Mouse (Mus musculus) mouse embryonic stem cell (cell line): ENCODE results near the gene Sestd1.

Source experiments
- in situ Hi-C, 2 experiments: fragments of 300-500 bp; cut with MboI; formaldehyde crosslinking; loops; 1 replicate in 1 of 2; 3 replicates in 1 of 2; pipeline ENCODE4 v1.14.3; 2019 to 2020; ENCODE audit warnings: low sequenced_read_pairs in 2 of 2, low pct_unique_long_range_greater_than_20kb in 1 of 2, mixed read lengths in 1 of 2; ENCODE audit not compliant: unreplicated experiment in 1 of 2

Sestd1 gene

GRCm38 (mm10) chr2:77275851-77276250, 4.5 kb downstream of the Sestd1 start:
- in situ Hi-C loops: no loop called here

- in situ Hi-C loops: loop anchor here in 1 of 2 experiments (25.0 kb wide), 1 partner anchor 437 kb away; no protein-coding TSS in a partner anchor
These were observed 5.3 kb downstream of the Sestd1 start for GRCm38 (mm10) chr2:77274976-77275641.

DNA sequence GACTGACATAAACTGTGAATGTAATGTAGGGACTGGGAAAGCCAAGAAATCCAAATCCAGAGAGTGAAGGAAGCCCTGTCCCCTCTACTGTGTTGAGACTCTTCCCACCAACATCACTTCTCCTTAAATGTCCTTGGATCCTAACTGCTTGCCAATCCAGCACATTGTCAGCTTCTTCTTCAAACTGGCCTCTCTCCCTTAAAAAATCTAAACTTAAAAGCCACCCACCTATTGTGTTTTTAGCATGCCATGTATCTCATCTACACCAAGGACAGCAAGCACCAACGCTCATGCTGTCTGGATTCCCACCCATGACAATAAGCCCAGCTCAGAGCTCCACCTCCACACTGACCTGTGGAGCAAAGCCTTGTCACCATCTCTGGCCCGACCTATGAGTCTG, 7.4 kb downstream of the Sestd1 start:
- in situ Hi-C loops: loop anchor here in 1 of 2 experiments (25.0 kb wide), 1 partner anchor 439 kb away; no protein-coding TSS in a partner anchor

GRCm38 (mm10) chr2:77270781-77271180, 9.6 kb downstream of the Sestd1 start:
- in situ Hi-C loops: loop anchor here in 1 of 2 experiments (25.0 kb wide), 1 partner anchor 442 kb away; no protein-coding TSS in a partner anchor

DNA sequence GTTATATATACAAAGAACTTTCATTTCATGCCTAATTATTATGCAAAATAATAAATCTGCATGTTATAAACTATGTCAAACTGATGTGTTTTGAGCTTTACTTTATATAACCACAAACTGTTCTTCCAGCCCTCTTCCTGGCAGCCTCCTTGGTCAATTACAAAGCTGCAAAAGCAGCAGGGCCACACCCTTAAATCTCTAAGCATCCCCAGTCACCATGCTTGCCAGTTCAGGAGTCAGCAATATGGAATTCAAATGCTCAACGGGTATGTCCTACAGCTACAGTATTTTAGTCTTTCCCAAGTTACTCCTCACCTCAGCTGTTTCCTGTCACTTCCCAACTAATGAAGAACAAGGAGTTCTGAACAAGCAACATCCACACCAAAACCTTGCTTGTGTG, 10.3 kb downstream of the Sestd1 start:
- in situ Hi-C loops: loop anchor here in 1 of 2 experiments (25.0 kb wide), 1 partner anchor 442 kb away; no protein-coding TSS in a partner anchor

DNA sequence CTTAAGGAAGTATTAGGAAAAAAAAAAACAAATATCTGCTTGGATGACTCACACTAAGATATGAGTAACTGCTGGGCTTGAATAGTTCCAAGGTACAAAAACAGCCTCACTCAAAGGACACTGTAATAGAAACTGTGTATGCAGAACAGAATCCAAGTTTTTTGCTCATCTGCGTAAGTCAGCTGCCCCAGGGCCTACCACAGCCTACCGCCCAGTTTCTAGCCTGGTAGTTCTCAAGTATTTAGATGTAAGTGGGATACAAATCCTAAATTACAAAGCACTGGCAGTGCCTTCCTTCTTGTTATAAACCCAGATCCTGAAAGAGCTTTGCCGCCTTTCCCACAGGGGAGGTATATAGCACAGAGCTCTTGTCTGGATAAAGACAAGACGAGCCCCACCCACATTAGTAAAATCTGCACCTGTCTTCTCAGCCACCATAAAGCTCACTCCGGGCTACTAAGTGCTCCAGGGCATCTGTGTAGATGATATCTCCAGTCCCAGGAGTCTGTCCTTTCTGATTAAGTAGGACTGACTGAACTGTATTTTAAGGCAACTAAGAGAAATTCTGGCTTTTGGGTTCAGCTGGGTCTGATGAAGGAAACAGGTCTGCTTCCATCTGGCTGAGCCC, 11.7 kb downstream of the Sestd1 start:
- in situ Hi-C loops: loop anchor here in 1 of 2 experiments (25.0 kb wide), 1 partner anchor 444 kb away; no protein-coding TSS in a partner anchor

- in situ Hi-C loops: loop anchor here in 1 of 2 experiments (25.0 kb wide), 1 partner anchor 445 kb away; no protein-coding TSS in a partner anchor
These were observed 13.5 kb downstream of the Sestd1 start for GRCm38 (mm10) chr2:77266931-77267330.

DNA sequence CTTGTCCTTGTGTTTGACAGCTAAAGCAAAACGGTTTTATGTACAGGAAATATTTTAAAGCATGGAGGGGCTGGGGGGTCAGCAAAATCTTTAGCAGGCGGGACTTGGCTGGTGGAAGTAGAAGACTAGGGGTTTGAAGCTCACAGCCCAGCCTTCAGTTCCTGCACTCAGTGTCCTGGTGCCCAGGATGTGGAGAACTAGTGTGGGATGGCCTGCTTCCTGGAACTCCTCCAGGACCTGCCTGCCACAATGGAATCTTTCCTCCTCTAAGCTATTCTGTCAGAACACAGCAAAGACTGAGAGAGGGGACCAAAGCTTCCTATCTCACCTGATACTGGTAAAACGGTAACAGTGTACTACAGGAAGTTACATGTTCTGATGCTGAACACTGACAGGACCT, 14.4 kb downstream of the Sestd1 start:
- in situ Hi-C loops: loop anchor here in 1 of 2 experiments (25.0 kb wide), 1 partner anchor 446 kb away; no protein-coding TSS in a partner anchor

- in situ Hi-C loops: loop anchor here in 1 of 2 experiments (25.0 kb wide), 1 partner anchor 447 kb away; no protein-coding TSS in a partner anchor
These were observed 15.1 kb downstream of the Sestd1 start for GRCm38 (mm10) chr2:77265301-77265700.

- in situ Hi-C loops: loop anchor here in 1 of 2 experiments (25.0 kb wide), 1 partner anchor 448 kb away; no protein-coding TSS in a partner anchor
These were observed 15.8 kb downstream of the Sestd1 start for GRCm38 (mm10) chr2:77264550-77264949.

GRCm38 (mm10) chr2:77263477-77264435, 16.6 kb downstream of the Sestd1 start:
- in situ Hi-C loops: loop anchor here in 1 of 2 experiments (25.0 kb wide), 1 partner anchor 449 kb away; no protein-coding TSS in a partner anchor

GRCm38 (mm10) chr2:77260134-77260533, 20.3 kb downstream of the Sestd1 start:
- in situ Hi-C loops: loop anchor here in 1 of 2 experiments (25.0 kb wide), 1 partner anchor 452 kb away; no protein-coding TSS in a partner anchor

GRCm38 (mm10) chr2:77253227-77253626, 27.2 kb downstream of the Sestd1 start:
- in situ Hi-C loops: loop anchor here in 1 of 2 experiments (25.0 kb wide), 1 partner anchor 459 kb away; no protein-coding TSS in a partner anchor

- in situ Hi-C loops: loop anchor here in 1 of 2 experiments (25.0 kb wide), 1 partner anchor 461 kb away; no protein-coding TSS in a partner anchor
These were observed 28.7 kb downstream of the Sestd1 start for GRCm38 (mm10) chr2:77251736-77252135.

GRCm38 (mm10) chr2:77249771-77250681, 30.4 kb downstream of the Sestd1 start:
- in situ Hi-C loops: loop anchor here in 1 of 2 experiments (25.0 kb wide), 1 partner anchor 462 kb away; no protein-coding TSS in a partner anchor

- in situ Hi-C loops: no loop called here
These were observed 32.0 kb downstream of the Sestd1 start for GRCm38 (mm10) chr2:77248416-77248815.
